Mouse (Mus musculus) olfactory bulb, adult 2 months (tissue): ENCODE results near the gene Clec1a. TPM values are rescaled to one million over a fixed set of nuclear protein-coding genes. Genes with fewer than 3 reads are reported as not detected.

Experiments
- H3K27ac ChIP-seq: fragments of 200-500 bp; 2 replicates; pipeline ENCODE4 v1.5.1; 2012; ENCODE audit warnings: low read depth, low read length; ENCODE audit not compliant: insufficient read depth
- H3K4me1 ChIP-seq: fragments of 200-500 bp; 2 replicates; pipeline ENCODE4 v1.6.1; 2012; ENCODE audit warnings: low read length; ENCODE audit not compliant: control insufficient read depth, insufficient read depth
- H3K4me3 ChIP-seq: fragments of 200-500 bp; 2 replicates; pipeline ENCODE4 v1.5.1; 2012; ENCODE audit warnings: mild to moderate bottlenecking, low read depth, low read length, moderate library complexity; ENCODE audit not compliant: insufficient read depth
- CTCF ChIP-seq: fragments of 200-500 bp; IDR thresholded peaks from 2 replicates; pipeline ENCODE4 v1.5.1; 2012; ENCODE audit warnings: low read depth, mild to moderate bottlenecking, low read length, moderate library complexity; ENCODE audit not compliant: insufficient read depth
- POLR2A ChIP-seq: fragments of 200-500 bp; IDR thresholded peaks from 2 replicates; pipeline ENCODE4 v1.6.1; 2012; ENCODE audit warnings: mild to moderate bottlenecking, low read depth, low read length, moderate library complexity; ENCODE audit not compliant: insufficient read depth
- WGBS: fragments of 180-500 bp; shearing (Covaris S2); methylation state at CpG from one replicate; pipeline ENCODE4 v1.1.7; 2018; 5-methylcytosine and 5-hydroxymethylcytosine counted together
- polyA plus RNA-seq: library from polyadenylated mRNA; stranded (reverse); fragments of >200 nt; gene quantifications from 2 replicates; pipeline ENCODE4 v1.2.4, GENCODE M21; 2012; ENCODE audit warnings: low replicate concordance; ENCODE audit not compliant: missing spikeins, insufficient read depth, insufficient read length

Gene Clec1a
- polyA plus RNA-seq, 1 experiment = not detected

DNA sequence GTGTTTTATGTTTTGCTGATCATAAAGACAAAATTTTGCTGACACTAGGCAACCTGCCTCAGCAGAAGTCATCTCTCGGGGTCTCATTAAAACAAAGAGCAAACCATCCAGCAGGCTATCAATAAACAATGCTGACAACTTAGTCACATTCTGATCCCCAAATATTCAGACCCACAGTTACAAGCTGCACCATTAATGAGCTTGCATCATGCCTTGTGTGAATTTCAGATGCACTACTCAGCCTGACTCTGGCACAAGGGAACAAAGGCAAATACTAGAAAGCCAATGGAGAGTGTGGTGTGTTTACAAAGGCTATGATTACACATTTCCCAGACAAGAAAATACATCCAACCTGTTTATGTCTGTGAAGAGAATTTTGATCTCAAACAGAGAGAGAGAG is 37.6 kb downstream of the Clec1a start:
- TF ChIP-seq POLR2A = no peak
- TF ChIP-seq CTCF = no peak
- WGBS = 84% methylated on average over 1 of the region's 1 CpGs
- Histone ChIP-seq H3K27ac (no peak overlapping the region), H3K4me3 (no peak overlapping the region), H3K4me1 (no peaks in the 10 kb centered on the region)

DNA sequence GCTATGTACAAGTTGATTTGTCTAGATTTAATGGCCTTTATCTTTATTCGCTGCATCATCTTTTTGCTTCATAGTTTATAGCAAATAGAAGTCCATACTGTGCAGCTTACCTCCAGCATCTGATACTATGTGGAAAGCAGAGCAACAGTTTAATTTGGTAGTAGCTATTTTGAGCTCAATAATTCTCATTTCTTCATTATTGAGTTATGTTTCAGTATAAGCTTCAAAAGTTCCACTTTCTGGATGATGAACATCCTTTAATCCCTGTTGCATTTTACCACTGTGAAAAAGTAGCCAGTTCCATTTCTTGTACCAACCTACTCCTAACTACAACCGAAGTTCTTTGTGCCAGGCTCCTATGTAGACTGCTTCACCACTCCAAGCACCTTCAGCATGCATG is 43.2 kb downstream of the Clec1a start, which contains the start of gene Clec9a:
TSS of gene Clec9a (plus strand) at position 301 of the 400 bp plus-strand sequence.
- no peaks in the 10 kb centered on the region for H3K4me1 ChIP-seq
- WGBS = 92% methylated on average over 2 of the region's 2 CpGs
- no peak for TF ChIP-seq CTCF
- TF ChIP-seq POLR2A = no peak
- H3K27ac ChIP-seq = no peak within 1 kb of the TSS
- H3K4me3 ChIP-seq = no peak within 1 kb of the TSS

DNA sequence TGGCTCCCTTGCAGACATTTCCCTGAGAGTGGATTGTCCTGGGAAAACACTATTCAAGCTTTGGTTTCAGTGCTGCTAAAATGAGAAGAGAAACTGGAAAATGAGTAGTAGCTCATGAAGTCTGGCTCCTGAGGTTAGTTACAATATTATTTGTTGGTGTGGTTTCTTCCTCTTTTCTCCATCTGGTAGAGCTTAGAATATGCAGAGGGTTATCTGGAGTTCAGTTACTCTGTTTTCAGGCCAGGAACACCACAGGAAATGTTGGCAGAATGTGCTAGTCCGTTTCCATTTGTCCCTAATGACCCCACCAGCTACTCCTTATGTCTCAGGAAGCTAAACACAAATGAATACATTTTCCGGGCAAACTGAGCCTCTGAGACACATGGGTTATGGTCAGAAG is 44.5 kb downstream of the Clec1a start:
- TF ChIP-seq POLR2A (no peak), CTCF (no peak)
- Histone ChIP-seq H3K27ac (no peak overlapping the region), H3K4me3 (no peak overlapping the region), H3K4me1 (no peaks in the 10 kb centered on the region)
- 55% methylated on average over 2 of the region's 2 CpGs for WGBS

DNA sequence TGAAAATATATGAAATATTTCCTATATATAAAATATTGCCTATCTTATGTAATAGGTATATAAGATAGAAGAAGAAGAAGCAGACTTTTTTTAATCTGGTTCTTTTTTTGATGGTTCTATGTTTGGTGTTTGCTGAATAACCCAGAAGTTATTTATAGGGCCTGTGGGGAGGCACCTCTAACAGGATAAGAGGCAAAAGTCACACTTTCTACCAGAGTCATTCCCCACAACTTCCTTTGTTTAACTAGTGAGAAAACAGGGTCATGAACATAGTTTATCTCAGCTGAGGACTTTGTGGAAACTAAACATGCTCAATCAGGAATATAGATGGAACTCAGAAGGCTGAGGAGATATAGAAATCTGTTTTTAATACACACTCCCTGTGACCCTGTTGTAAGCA is 45.8 kb downstream of the Clec1a start:
- no peaks in the 10 kb centered on the region for H3K4me1 ChIP-seq
- no peak overlapping the region for H3K27ac ChIP-seq
- TF ChIP-seq CTCF (no peak), POLR2A (no peak)
- H3K4me3 ChIP-seq = no peak overlapping the region

DNA sequence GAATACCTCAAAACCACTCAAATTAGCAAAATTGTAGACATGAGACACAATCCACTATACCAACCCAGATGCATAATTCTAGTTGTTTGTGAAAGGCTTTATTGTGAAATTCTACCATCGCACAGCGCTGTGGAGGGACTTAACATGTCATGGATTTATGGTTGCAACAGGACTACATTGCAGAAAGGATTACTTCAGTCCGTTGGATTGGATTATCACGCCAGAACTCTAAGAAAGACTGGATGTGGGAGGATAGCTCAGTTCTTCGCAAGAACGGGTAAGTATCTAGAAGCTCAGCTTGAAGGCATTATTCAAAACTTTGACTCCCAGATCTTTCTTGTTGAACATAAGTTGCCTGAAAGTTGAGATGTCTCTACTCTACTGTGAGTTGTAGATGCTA is 48.4 kb downstream of the Clec1a start:
- TF ChIP-seq CTCF = no peak
- no peak for TF ChIP-seq POLR2A
- Histone ChIP-seq H3K27ac (no peak overlapping the region), H3K4me1 (no peaks in the 10 kb centered on the region), H3K4me3 (no peak overlapping the region)
- WGBS = 74% methylated on average over 6 of the region's 6 CpGs

DNA sequence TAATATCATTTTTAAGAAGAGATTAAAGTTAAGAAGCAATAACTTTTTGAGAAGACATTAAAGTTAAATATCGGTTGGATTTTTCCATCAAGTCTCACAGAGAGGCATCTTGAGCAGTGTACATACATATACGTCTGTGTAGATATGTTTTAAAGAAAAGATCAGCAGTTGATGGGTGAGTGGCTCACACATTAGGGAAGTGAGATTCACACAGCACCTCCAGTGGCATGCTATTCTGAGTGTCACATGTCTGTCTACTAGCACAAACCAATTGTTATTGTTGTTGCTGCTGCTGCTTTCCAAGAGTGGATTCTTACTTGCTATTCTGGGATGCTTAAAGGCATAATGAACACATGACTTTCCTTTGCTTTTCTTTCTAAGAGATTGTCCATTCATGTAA is 49.4 kb downstream of the Clec1a start:
- no peak overlapping the region for H3K4me3 ChIP-seq
- 92% methylated on average over 2 of the region's 2 CpGs for WGBS

DNA sequence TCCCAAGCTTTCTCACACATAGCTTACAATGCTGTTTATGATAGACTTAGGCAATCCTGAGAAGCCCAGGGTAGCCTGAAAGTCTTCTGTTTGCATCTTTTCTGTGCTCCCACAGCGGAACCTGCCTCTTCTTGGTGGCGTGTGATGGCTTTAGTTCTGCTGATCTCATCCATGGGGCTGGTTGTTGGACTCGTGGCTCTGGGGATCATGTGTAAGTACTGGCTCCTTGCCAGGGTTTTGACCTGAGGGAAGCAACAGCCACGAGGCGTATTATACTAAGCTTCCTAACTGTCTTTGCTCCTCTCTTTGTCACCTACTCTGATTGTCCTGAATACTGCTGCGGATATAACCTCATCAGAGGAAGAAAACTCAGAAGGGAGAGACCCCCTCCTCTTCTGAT is 51.9 kb downstream of the Clec1a start:
- WGBS = 69% methylated on average over 6 of the region's 6 CpGs
- Histone ChIP-seq H3K4me3 (no peak overlapping the region), H3K27ac (no peak overlapping the region), H3K4me1 (no peaks in the 10 kb centered on the region)
- TF ChIP-seq CTCF (no peak), POLR2A (no peak)

More for the DNA sequence above, 49.4 kb downstream of the Clec1a start:
- no peak for TF ChIP-seq CTCF
- TF ChIP-seq POLR2A = no peak
- Histone ChIP-seq H3K4me1 (no peaks in the 10 kb centered on the region), H3K27ac (no peak overlapping the region)

DNA sequence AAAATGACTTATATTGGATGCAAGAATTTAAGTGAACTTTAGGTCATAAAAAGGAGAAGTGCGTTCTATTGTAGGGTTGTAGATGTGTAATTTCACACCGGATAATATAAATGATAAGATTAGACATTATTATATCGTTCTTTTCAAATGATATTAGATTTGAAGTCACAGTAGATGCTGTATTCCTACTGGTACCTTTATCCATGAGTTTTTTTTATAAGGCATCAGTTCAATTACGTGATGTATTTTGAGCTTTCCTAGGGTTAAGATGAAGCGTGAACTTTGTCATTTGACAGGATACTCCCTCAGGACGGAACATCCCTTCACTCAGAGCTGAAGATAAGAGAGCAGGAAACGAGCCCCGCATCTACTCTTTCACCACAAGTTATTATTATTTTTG is 54.8 kb downstream of the Clec1a start, which contains the start of gene Clec1b:
TSS of gene Clec1b (plus strand) at position 301 of the 400 bp plus-strand sequence.
- H3K4me1 ChIP-seq = no peaks in the 10 kb centered on the region
- H3K27ac ChIP-seq = no peak within 1 kb of the TSS
- no peak within 1 kb of the TSS for H3K4me3 ChIP-seq
- 94% methylated on average over 8 of the region's 8 CpGs for WGBS
- no peak for TF ChIP-seq CTCF
- no peak for TF ChIP-seq POLR2A

DNA sequence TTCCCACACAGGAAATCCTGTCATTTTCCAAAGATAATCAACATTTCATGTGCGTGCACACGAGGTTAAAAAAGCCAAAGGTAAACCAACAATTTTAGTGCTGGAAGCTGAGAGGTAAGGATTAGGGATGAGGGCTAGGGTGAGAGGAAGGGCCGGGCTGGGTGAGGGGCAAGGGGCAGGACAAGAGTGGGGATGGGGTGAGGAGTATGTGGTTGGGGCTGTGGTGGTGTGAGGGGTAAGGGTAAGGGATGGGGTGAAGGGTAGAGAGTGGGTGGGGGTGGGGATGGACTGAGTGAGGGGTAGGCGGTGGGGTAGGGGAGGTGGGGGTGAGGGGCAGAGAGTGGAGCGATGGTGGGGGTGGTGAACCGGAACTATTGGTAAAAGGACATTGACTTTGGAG is 58.1 kb downstream of the Clec1a start:
- WGBS = 79% methylated on average over 6 of the region's 6 CpGs
- Histone ChIP-seq H3K27ac (no peak overlapping the region), H3K4me3 (no peak overlapping the region), H3K4me1 (no peaks in the 10 kb centered on the region)
- TF ChIP-seq CTCF (no peak), POLR2A (no peak)

DNA sequence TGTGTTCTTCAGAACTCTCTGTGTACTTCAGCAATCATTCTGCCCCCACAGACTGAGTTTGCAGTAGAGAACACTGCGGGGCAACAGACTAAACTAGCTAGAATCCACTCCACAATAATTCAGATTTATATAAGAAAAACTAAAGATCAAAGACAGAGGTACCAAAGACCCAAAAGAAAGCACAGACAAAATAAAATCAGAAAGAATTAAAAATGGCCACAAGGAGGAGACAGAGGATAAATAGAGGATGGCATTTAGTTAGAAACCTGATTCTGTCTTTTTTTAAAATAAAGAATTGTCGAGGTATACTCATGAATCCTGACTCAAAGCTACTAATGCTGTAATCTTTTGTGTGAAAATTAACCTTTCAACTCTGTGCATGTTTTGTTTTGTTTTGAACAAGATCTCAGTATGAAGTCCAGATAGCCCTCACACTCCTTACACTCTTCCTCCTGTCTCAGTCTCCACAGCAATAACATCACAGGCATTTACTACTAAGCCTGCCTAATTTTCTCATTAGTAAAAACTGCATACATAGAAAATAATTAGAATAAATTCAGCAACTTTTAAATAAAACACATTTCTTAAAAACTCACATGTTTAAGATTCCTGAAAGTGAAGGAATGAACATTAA is 58.6 kb downstream of the Clec1a start:
- WGBS = 20% methylated on average over 2 of the region's 2 CpGs

More for the DNA sequence above, 58.6 kb downstream of the Clec1a start:
- no peak overlapping the region for H3K4me3 ChIP-seq
- no peaks in the 10 kb centered on the region for H3K4me1 ChIP-seq
- TF ChIP-seq POLR2A (no peak), CTCF (no peak)
- H3K27ac ChIP-seq = no peak overlapping the region
